Mouse (Mus musculus) myocyte (in vitro differentiated cells): ENCODE results near the gene Scrn2. TPM values are rescaled to one million over a fixed set of nuclear protein-coding genes. Genes with fewer than 3 reads are reported as not detected.

Source experiments
- H3K27me3 ChIP-seq: one replicate; pipeline ENCODE4 v1.6.1; 2011; ENCODE audit not compliant: control insufficient read depth, insufficient read depth, insufficient read length
- H3K36me3 ChIP-seq: one replicate; pipeline ENCODE4 v1.6.1; 2011; ENCODE audit not compliant: control insufficient read depth, insufficient read depth
- H3K4me2 ChIP-seq: one replicate; pipeline ENCODE4 v1.6.1; 2011; ENCODE audit warnings: low read depth, control low read depth
- H3K4me3 ChIP-seq: one replicate; pipeline ENCODE4 v1.5.1; 2011; ENCODE audit warnings: mild to moderate bottlenecking, control low read depth, moderate library complexity
- H3K79me2 ChIP-seq: one replicate; pipeline ENCODE4 v1.6.1; 2011; ENCODE audit not compliant: control insufficient read depth, insufficient read depth
- H3ac ChIP-seq: one replicate; pipeline ENCODE4 v1.6.1; 2011; ENCODE audit not compliant: control insufficient read depth, insufficient read length
- CEBPB ChIP-seq: IDR thresholded peaks from 2 replicates; pipeline ENCODE4 v1.6.1; 2011; ENCODE audit warnings: mild to moderate bottlenecking, moderate library complexity; ENCODE audit not compliant: poor library complexity, insufficient read depth, severe bottlenecking
- E2F4 ChIP-seq: IDR thresholded peaks from one replicate; pipeline ENCODE4 v1.6.1; 2011; ENCODE audit warnings: mild to moderate bottlenecking, control low read depth, moderate library complexity; ENCODE audit not compliant: insufficient read depth
- MAX ChIP-seq: IDR thresholded peaks from one replicate; pipeline ENCODE4 v1.6.1; 2011; ENCODE audit warnings: low read depth, mild to moderate bottlenecking, control low read depth
- MYOD1 ChIP-seq, 3 experiments: IDR thresholded peaks; one replicate each; pipeline ENCODE4 v1.6.1; 2011; ENCODE audit warnings: control low read depth in 2 of 3, low read depth in 2 of 3, mild to moderate bottlenecking in 2 of 3, moderate library complexity in 1 of 3; ENCODE audit not compliant: insufficient read length in 2 of 3, control insufficient read depth in 1 of 3
- MYOG ChIP-seq, 3 experiments: IDR thresholded peaks; one replicate each; pipeline ENCODE4 v1.6.1; 2011; ENCODE audit warnings: control low read depth in 2 of 3, low read depth in 2 of 3, mild to moderate bottlenecking in 2 of 3; ENCODE audit not compliant: insufficient read length in 2 of 3, control insufficient read depth in 1 of 3, insufficient read depth in 1 of 3
- POLR2A ChIP-seq: IDR thresholded peaks from one replicate; pipeline ENCODE4 v1.6.1; 2011; ENCODE audit warnings: low read depth, mild to moderate bottlenecking, control low read depth, moderate library complexity; ENCODE audit not compliant: insufficient read length
- POLR2AphosphoS2 ChIP-seq: IDR thresholded peaks from one replicate; pipeline ENCODE4 v1.6.1; 2011; ENCODE audit warnings: low read depth, control low read depth; ENCODE audit not compliant: insufficient read length
- REST ChIP-seq: IDR thresholded peaks from one replicate; pipeline ENCODE4 v1.6.1; 2011; ENCODE audit warnings: mild to moderate bottlenecking, control low read depth, moderate library complexity; ENCODE audit not compliant: insufficient read depth, insufficient read length
- SRF ChIP-seq: IDR thresholded peaks from one replicate; pipeline ENCODE4 v1.6.1; 2011; ENCODE audit warnings: low read depth; ENCODE audit not compliant: control insufficient read depth, insufficient read length
- TCF12 ChIP-seq: IDR thresholded peaks from one replicate; pipeline ENCODE4 v1.6.1; 2011; ENCODE audit warnings: mild to moderate bottlenecking, control low read depth; ENCODE audit not compliant: poor library complexity, insufficient read depth, severe bottlenecking
- TCF3 ChIP-seq: IDR thresholded peaks from one replicate; pipeline ENCODE4 v1.6.1; 2011; ENCODE audit warnings: low read depth, control low read depth; ENCODE audit not compliant: insufficient read length
- USF1 ChIP-seq: IDR thresholded peaks from one replicate; pipeline ENCODE4 v1.6.1; 2011; ENCODE audit warnings: low read depth, mild to moderate bottlenecking, control low read depth, moderate library complexity
- polyA plus RNA-seq: library from polyadenylated mRNA; unstranded; fragments of >200 nt; fragmentation: generic; extraction: Trizol; gene quantifications from one replicate; pipeline ENCODE4 v1.2.1, GENCODE M21; 2012; ENCODE audit warnings: missing spikeins

Gene Scrn2
- polyA plus RNA-seq, 1 experiment, result 22.4 TPM

DNA sequence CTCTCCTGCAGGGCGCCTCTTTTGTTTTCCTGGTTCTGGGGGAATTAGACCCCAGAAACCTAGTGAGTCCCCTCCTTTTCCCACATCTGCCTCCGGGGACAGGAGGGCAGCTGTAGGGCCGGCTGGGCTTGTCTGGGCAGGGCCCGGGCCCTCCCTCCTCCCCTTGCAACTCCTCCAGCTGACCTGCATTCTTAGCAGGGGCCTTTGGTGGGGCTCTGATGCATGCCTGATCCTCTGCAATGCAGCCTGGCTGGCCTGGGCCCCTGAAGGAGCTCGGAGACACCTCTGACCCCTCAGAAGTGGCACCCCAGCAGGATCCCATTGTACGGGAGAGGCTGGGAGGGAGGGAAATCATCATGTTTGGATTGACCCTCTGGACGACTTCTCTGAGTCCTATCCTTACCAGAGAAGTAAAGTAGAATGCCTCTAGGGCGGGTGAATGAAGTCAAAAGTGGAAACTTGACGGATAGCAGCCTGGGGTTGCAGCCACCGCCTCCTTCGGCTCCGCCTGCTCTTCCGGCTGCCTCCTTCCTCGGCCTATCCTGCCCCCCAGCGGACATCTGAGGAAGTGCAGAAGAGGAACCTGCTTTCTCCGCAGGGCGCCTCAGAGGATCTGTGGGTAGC is 3.9 kb upstream of the Scrn2 start:
- H3ac ChIP-seq, result no peak overlapping the region
- peaks cover 5% of the 10 kb centered on the region for H3K79me2 ChIP-seq
- TF ChIP-seq POLR2AphosphoS2 (peak; percentile 33), USF1 (no peak), SRF (no peak), TCF12 (no peak), CEBPB (no peak), POLR2A (peak; percentile 32), MAX (no peak), TCF3 (no peak), MYOD1 (IDR thresholded peaks at IDR 0.05; ENCODE audit: control insufficient read depth in 1 of 3, insufficient read length in 2 of 3, low read depth in 2 of 3) (no peak), REST (no peak), MYOG (IDR thresholded peaks at IDR 0.05; ENCODE audit: control insufficient read depth in 1 of 3, insufficient read depth in 1 of 3, insufficient read length in 2 of 3, low read depth in 2 of 3) (peak in 1 of 3 experiments; percentile 26), E2F4 (no peak)
- H3K4me2 ChIP-seq, result peak overlapping the region; percentile 96
- peak overlapping the region; percentile 18 for H3K4me3 ChIP-seq
- no peaks in the 10 kb centered on the region for H3K36me3 ChIP-seq
- H3K27me3 ChIP-seq, result no peaks in the 10 kb centered on the region

DNA sequence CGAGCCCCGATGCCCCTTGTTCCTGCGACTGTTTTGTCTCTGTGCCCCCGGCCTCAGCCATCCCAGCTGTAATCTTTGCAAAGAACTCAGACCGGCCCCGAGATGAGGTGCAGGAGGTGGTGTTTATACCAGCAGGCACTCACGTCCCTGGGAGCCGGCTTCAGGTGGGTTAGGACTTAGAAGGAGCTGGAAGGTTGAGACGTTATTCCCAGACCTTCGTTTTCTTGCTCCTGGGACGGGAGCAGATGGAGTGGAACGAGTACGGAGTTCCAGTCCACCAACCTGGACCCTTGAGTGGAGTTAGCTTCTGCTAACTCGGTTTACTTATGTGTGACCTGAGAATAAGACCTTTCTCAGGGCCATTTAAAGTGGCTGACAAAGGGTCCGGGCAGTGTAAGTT is 688 bp downstream of the Scrn2 start:
- H3K4me2 ChIP-seq, result peak overlapping the region; percentile 96
- no peaks in the 10 kb centered on the region for H3K36me3 ChIP-seq
- H3ac ChIP-seq, result peak overlapping the region; percentile 20
- peaks cover 5% of the 10 kb centered on the region for H3K79me2 ChIP-seq
- H3K4me3 ChIP-seq, result peak overlapping the region; percentile 36
- TF ChIP-seq TCF3 (no peak), MYOG (IDR thresholded peaks at IDR 0.05; ENCODE audit: control insufficient read depth in 1 of 3, insufficient read depth in 1 of 3, insufficient read length in 2 of 3, low read depth in 2 of 3) (no peak), REST (no peak), TCF12 (no peak), MAX (no peak), SRF (no peak), CEBPB (no peak)
- no peaks in the 10 kb centered on the region for H3K27me3 ChIP-seq

GRCm38 (mm10) chr11:97031977-97032376 is 2.2 kb downstream of the Scrn2 start:
- H3K4me3 ChIP-seq, result no peak overlapping the region
- no peaks in the 10 kb centered on the region for H3K27me3 ChIP-seq
- H3K79me2 ChIP-seq, result peaks cover 5% of the 10 kb centered on the region
- no peak overlapping the region for H3ac ChIP-seq
- H3K36me3 ChIP-seq, result no peaks in the 10 kb centered on the region
- no peak for TF ChIP-seq MYOD1 (IDR thresholded peaks at IDR 0.05; ENCODE audit: control insufficient read depth in 1 of 3, insufficient read length in 2 of 3, low read depth in 2 of 3)
- no peak for TF ChIP-seq USF1
- TF ChIP-seq TCF12, result no peak
- no peak for TF ChIP-seq MAX
- no peak for TF ChIP-seq REST
- no peak for TF ChIP-seq SRF
- TF ChIP-seq E2F4, result no peak
- TF ChIP-seq MYOG (IDR thresholded peaks at IDR 0.05; ENCODE audit: control insufficient read depth in 1 of 3, insufficient read depth in 1 of 3, insufficient read length in 2 of 3, low read depth in 2 of 3), result no peak
- no peak for TF ChIP-seq POLR2AphosphoS2
- TF ChIP-seq CEBPB, result no peak
- TF ChIP-seq POLR2A, result no peak
- H3K4me2 ChIP-seq, result no peak overlapping the region

DNA sequence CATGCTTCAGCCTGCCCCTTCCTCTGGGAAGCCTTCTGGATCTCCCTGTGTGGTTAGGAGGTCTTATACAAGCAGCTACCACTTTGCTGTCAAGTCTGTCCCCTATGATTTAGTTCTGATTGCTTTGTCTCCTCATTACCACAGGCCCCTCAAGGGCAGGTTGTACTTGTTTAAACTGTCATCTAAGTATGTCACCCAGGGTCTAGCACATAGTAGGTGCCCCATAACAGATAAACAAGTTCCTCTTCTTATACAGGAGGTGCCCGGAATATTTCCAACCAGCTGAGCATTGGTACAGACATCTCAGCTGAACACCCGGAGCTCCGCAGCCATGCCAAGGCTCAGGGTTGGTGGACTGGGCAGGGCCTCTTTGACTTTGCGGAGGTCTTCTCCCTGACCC is 2.8 kb downstream of the Scrn2 start:
- H3K36me3 ChIP-seq, result no peaks in the 10 kb centered on the region
- no peak overlapping the region for H3K4me2 ChIP-seq
- peaks cover 5% of the 10 kb centered on the region for H3K79me2 ChIP-seq
- no peak for TF ChIP-seq TCF3
- TF ChIP-seq POLR2A, result no peak
- TF ChIP-seq POLR2AphosphoS2, result no peak
- no peak for TF ChIP-seq REST
- TF ChIP-seq E2F4, result no peak
- no peak for TF ChIP-seq SRF
- TF ChIP-seq MYOD1 (IDR thresholded peaks at IDR 0.05; ENCODE audit: control insufficient read depth in 1 of 3, insufficient read length in 2 of 3, low read depth in 2 of 3), result no peak
- TF ChIP-seq MAX, result no peak
- TF ChIP-seq USF1, result no peak
- no peak overlapping the region for H3ac ChIP-seq
- H3K27me3 ChIP-seq, result no peaks in the 10 kb centered on the region
- no peak overlapping the region for H3K4me3 ChIP-seq
